Mouse (Mus musculus) mesoderm, embryonic 11.5 days (tissue): Measurements from ENCODE around the gene Prn.
A peak's percentile ranks its signal among the peaks of the same experiment; 100 is the strongest.

Experiments used
- DNase-seq: peaks from one replicate; pipeline ENCODE4 v3.0.0-alpha.2; 2012; ENCODE audit warnings: low read depth, low spot score

The Prn gene

DNA sequence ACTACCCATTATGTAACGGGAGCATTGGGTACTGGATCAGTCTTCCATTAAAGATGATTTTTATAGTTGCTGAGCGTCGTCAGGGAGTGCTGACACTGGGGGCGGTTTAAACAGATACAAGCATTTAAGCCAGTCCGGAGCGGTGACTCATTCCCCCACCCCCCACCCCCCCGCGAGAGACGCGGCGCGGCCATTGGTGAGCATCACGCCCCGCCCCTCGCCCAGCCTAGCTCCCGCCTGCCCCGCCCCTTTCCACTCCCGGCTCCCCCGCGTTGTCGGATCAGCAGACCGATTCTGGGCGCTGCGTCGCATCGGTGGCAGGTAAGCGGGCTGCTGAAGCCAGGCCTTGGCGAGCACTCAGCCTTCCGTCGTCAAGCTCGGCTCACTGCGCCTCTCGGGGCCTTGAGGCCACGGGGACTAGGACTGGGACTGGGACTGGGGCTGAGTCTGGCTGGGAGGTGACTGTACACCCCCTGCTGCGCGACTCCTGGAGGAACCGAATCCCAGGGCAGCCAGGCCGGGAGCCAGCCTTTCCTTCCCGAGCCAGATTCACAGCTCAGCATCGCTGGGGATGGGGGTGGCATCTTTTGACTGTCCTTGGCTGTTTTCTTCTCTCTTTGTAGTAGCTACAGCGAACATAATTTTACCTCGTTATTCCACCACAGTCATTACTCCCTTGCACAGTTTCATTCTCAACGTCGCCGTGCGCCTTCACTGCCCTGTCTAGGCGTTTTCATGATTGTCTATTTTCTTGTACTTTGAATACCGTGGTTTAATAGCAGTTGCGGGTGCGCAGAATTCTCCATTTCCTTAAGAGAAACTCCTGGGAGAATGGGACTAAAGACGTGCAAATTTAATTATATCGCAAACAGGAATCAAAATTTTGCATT is at the start of gene Prn, which contains the start of gene Prnp:
TSS of gene Prn (plus strand) at position 275 of the 890 bp plus-strand sequence.
TSS of gene Prnp (plus strand) at position 246 of the 890 bp plus-strand sequence.
- DNase-seq: peak; percentile 91

DNA sequence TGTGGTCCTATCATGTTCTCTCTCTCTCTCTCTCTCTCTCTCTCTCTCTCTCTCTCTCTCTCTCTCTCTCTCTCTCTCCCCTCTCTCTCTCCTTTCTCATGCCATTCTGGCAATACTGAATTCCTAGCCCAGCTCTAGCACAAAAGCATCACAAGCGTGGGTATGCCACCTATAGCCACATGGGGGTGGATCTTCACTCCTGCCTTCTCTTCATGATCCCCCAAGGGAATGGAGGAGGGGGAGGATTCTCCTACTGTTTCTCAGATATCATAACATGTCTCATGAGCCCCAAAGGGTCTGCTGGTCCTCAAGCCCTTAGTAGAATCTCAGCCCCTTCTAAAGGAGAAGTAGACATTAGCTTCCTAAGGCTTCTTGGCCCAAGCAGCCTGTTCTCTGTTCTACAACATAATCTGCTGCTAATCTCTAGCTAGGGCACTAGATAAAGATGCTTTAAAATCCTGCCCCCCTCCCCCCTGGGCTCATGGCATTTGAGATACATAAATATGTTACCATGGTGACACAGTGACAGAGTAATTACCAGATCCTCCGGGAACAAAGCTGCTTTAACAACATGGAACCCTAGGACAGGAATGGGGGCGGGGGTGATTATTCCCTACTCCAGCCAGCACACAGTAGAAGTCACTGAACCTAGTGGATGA is 47.0 kb upstream of the Prn start:
- peak; percentile 31 for DNase-seq

- DNase-seq: no peak
These were observed 46.3 kb upstream of the Prn start for GRCm38 (mm10) chr2:131863472-131863871.

DNA sequence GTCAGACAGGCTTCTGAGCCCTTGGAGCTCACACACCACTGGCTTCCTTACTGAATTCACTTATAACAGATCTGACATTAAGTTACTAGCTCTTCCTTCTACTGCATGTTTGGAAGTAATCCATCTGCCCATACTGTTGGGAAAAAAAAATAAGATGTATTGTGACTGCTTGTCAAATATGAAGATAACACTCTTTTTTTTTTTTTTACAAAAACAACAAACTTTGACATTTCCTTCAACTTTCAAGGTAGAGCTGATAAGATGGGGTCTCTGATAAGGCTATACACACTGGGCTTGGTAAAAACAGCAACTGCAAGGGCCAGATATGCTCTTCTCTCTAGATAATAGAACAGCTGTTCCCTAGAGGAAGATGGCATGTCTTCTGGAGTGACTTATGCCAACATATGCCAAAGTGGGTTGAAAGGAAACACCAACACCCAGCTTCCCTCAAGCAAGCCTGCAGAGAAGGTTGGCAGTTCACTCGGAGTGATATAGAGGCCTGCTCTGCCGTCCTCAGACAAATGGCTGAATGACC is 45.4 kb upstream of the Prn start:
- no peak for DNase-seq

DNA sequence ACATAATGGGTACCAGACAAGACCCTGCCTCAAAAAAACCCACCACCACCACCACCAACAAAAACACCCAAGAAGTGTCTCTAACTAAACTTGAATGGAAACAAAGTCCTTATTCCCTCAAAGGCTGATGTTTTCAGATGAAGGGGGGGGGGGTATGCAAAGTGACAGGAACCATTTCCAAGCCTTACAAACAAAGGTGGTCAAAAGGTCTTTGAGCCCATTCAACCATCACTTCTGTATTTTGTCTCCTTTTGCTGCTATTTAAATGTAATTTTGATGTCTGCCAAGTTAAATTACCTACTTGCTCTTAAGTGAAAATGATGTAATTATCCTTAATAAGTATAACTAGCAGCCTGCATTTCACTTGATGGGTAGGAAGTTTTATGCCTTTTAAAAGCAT is 43.1 kb upstream of the Prn start:
- DNase-seq: no peak

DNA sequence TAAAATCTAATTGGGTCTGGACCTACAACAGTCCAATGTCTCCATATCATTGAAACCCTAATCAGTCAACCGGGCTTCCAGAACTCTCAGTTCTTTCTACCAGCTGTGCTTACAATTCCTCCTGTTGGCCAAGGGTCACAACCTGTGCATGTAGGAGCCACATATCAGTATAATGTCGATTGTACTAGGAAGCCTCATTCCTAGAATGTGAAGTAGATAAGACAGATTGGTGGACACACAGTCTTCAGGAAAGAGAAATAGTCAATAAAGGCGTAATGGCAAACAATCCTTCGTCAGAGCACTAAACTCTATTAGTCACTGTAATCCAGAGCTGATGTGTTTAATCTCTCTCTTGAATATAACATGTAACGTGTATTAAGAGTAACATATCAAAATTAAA is 40.8 kb upstream of the Prn start:
- DNase-seq: no peak

GRCm38 (mm10) chr2:131873376-131873775 is 36.4 kb upstream of the Prn start:
- no peak for DNase-seq

DNA sequence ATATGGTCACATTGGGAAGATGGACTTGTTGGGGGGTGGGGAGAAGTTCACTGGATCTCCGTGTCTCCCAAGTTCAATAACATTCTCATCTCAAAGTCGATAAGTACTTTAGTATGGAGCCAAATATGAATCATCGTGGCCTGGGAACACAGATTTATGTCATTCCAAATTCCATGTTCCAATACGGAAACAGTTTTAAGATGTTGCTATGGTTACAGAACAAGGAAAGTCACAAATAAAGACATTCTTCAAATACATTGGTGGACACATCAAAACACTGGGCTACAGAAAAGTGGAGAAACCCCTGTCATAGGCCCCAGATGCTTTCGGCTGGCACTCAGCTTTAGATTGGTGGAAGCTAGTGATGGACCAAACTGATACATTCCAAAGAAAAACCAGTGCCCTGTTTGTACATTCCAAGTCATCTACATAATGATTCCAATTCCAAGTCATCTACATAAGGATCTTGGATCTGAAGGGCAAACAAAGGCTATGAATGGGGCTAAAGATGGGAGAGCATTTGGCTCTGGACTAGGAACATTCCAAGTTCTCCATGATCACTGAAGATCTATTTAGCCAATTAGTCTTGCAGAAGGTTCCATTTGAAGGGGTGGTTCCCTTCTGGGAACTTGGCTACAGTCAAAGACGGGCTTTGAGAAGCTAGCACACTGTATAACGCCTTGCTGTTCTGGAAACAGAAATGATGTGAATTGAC is 33.0 kb upstream of the Prn start:
- no peak for DNase-seq

- no peak for DNase-seq
These were observed 28.0 kb upstream of the Prn start for GRCm38 (mm10) chr2:131881766-131882165.

- DNase-seq: no peak
These were observed 26.6 kb upstream of the Prn start for GRCm38 (mm10) chr2:131883136-131883535.

GRCm38 (mm10) chr2:131886503-131887160 is 23.1 kb upstream of the Prn start:
- DNase-seq: no peak

DNA sequence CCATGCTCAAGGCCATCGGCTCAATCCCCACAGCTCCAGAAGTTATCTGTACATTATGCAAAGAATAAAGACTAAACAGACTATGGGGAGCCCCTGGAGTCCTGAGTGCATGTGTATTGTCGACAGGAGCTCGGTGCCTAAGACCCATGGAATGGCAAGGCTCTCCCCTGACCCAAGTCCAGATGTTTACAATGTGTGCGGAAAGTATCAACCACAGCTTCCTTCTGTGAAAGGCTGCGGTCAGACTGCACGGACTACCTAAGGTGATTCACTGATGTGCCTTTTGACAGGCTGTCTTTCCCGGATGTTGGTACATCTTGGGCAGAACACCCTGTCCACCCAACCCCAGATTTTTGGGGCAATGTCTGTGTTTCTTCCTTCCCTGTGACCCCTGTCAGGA is 21.5 kb upstream of the Prn start:
- no peak for DNase-seq

- no peak for DNase-seq
These were observed 17.2 kb upstream of the Prn start for GRCm38 (mm10) chr2:131892534-131892933.

DNA sequence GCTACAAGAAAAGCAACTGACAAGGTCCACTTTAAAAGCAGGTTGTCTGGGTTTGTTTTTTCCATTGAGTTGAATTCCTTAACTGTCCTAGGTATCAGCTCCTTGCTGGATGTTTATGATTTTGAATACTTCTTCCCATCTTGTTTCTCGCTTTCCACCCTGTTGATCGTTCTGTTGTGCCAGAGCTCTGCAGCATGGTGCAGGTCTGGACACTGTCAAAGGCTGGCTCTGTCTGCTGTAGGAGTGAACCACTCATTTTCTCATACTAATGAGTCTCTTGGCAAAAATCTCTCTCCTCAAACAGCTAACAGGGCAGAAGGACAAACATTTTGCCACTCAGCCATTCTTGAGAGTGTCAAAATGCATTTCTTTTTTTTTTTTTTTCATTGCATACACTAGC is 14.7 kb upstream of the Prn start:
- no peak for DNase-seq

DNA sequence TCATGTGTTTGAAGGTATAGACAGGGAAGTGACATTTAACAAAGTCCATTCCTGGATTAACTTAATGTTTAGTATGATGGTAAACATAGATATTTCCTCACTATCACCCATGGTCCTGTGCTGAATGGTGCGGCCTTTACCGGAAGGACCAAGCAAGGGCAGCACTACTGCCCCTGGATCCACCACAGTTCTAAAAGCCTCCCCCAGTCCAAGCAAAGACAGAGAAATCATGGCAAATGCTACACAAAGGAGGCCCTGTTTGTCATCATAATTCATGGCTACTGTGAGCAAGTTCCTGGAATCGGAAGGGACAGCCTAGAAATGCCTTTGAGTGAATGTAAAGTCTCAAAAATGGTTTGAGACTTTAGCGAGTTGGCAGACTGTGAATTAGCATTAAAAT is 13.7 kb upstream of the Prn start:
- no peak for DNase-seq

DNA sequence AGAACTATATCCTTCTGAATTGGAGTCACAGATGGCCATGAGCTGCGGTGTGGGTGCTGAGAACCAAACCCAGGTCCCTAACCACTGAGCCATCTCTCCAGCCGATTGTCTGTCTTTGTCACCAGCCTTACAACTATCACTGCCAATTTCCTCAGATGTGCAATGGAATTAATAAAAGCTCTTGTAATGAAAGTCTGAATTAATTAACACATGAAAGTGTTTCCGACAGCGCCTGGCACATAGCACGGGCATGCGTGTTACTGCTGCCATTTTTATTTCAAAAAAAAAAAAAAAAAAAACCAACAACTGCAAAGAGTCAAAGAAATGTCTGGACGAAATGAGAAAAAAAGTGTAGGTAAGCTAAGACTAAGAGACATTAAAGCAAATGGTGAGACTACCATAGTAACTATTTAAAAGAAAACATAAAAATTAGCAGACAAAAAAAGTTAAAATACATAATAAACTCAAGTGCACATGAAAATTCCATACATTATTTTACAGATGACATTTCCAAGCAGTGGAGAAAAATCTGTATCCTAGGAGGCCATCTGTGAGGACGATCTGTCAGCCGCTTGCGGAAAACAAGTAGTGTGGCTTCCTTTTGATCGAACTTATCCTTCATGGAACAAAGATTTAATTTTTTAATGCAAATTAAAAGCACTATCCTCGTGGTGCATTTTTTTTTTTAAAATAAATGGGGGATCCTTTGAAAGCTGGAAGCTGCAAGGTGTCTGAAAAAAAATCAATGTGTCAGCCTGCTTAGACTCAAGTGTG is 12.2 kb upstream of the Prn start:
- no peak for DNase-seq

DNA sequence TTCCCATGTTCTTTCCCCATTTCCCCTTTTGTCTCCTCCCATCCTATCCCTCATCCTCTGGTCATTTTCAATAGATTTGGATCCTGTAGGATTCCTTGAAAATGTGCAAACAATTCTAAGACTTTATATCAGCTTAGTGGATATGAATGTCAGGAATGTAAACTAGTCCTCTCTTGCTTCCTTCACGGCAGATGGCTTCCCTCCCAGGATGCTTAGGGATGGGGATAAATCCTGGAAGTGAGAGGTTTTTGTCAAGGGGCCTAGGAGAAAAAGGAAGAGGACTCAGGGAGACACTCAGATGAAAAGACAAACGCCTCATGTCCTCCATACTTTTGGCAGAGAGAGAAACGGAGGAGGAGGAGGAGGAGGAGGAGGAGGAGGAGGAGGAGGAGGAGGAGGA is 7.3 kb upstream of the Prn start:
- no peak for DNase-seq

- DNase-seq: no peak
These were observed 6.9 kb upstream of the Prn start for GRCm38 (mm10) chr2:131902867-131903266.

DNA sequence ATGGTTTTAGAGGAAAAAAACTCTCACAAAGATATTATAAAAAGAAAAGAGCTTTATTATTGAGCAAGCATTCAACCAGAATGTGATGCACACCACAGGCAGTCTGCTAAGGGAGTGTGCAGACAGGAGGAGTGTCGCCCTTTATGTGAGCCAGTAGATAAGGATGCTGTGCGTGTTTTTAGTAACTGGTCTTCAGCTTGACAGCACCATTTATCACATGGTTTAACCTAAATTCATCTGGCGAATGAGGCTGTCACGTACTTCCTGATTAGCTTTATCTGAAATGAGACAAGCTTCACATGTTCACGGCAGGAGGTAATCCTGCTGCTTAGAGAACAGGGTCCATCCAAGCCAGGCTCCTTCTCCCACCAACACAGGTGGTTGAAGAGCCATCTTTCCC is 4.7 kb upstream of the Prn start:
- no peak for DNase-seq

DNA sequence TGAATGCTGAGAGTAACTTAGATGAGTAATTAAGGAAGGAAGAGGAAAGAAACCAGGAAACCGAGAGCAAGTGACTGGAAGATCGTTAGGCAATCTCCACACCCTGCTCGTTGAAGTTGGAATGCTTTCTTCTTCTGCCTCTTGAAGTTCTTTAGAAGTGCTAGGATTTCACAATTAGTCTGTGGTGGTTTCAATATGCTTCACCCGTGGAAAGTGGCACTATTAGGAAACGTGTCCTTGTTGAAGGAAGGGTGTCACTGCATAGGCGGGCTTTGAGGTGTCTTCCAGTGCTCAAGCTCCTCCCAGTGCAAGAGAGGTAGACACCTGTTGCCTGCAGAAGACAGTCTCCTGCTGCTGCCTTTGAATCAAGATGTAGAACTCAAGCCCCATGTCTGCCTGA is 4.0 kb upstream of the Prn start:
- no peak for DNase-seq

DNA sequence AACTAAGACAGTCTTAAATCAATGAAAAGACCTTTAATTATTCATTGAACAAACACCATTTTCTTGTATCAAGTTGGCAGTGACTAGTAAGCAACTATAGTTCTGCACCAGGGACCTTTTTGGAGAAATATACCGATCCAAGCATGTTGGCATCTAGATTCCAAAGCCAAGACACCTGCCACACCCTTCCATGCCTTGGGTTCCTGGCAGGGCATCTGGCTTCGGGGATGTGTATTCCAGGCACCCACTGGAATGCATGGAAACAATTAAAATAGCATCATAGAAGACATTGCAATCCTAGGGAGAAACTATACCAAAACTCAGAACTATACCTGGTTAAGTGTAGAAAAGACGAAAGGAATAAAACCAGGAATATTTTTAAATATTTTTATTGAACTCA is 3.5 kb upstream of the Prn start:
- DNase-seq: no peak
